Mouse (Mus musculus) hindbrain, embryonic 14.5 days (tissue): ENCODE data around the gene Bcl2. TPM values are rescaled to one million over a fixed set of nuclear protein-coding genes. Genes with fewer than 3 reads are reported as not detected.

ENCODE experiments used
- ATAC-seq: fragments of 200-750 bp; cut with Nextera tagmentation; 2 replicates; pipeline ENCODE4 v1.8.0; 2017; ENCODE audit warnings: moderate number of reproducible peaks, mild to moderate bottlenecking, moderate TSS enrichment, moderate library complexity; ENCODE audit not compliant: low FRiP score
- DNase-seq: peaks from one replicate; pipeline ENCODE4 v3.0.0-alpha.2; 2015; ENCODE audit warnings: low spot score
- H3K27ac ChIP-seq: fragments of 300-500 bp; sonication (generic); 2 replicates; pipeline ENCODE4 v1.5.1; 2014; ENCODE audit warnings: mild to moderate bottlenecking, moderate library complexity
- H3K27me3 ChIP-seq: fragments of 300-500 bp; sonication (generic); 2 replicates; pipeline ENCODE4 v1.6.1; 2014; ENCODE audit warnings: mild to moderate bottlenecking, low read length, mixed read lengths; ENCODE audit not compliant: control insufficient read depth, insufficient read depth
- H3K36me3 ChIP-seq: fragments of 300-500 bp; sonication (generic); replicated peaks from 2 replicates; pipeline ENCODE4 v1.6.1; 2014; ENCODE audit not compliant: control insufficient read depth, insufficient read depth
- H3K4me1 ChIP-seq: fragments of 300-500 bp; sonication (generic); replicated peaks from 2 replicates; pipeline ENCODE4 v1.6.1; 2014; ENCODE audit warnings: antibody characterized with exemption, low read length, mixed read lengths; ENCODE audit not compliant: control insufficient read depth, insufficient read depth
- H3K4me2 ChIP-seq: fragments of 300-500 bp; sonication (generic); replicated peaks from 2 replicates; pipeline ENCODE4 v1.6.1; 2014; ENCODE audit warnings: mild to moderate bottlenecking, moderate library complexity
- H3K4me3 ChIP-seq: fragments of 300-500 bp; sonication (generic); replicated peaks from 2 replicates; pipeline ENCODE4 v1.5.1; 2014; ENCODE audit warnings: mild to moderate bottlenecking, low read length
- H3K9ac ChIP-seq: fragments of 300-500 bp; sonication (generic); 2 replicates; pipeline ENCODE4 v1.6.1; 2014
- H3K9me3 ChIP-seq: fragments of 300-500 bp; sonication (generic); 2 replicates; pipeline ENCODE4 v1.6.1; 2016; ENCODE audit warnings: low read length; ENCODE audit not compliant: control insufficient read depth
- WGBS: fragments of 180-500 bp; shearing (Covaris S2); extraction: QIAGEN DNeasy Blood & Tissue Kit; methylation state at CpG from one replicate; pipeline ENCODE4 v1.1.7; 2014; 5-methylcytosine and 5-hydroxymethylcytosine counted together
- polyA plus RNA-seq: library from polyadenylated mRNA; unstranded; fragments of >200 nt; fragmentation: Nextera tagmentation; extraction: Ambion mirVana; gene quantifications from 2 replicates; pipeline ENCODE4 v1.2.1, GENCODE M21; 2014

Bcl2 gene
- polyA plus RNA-seq, 1 experiment from 2014 or later, result 11.9 TPM

DNA sequence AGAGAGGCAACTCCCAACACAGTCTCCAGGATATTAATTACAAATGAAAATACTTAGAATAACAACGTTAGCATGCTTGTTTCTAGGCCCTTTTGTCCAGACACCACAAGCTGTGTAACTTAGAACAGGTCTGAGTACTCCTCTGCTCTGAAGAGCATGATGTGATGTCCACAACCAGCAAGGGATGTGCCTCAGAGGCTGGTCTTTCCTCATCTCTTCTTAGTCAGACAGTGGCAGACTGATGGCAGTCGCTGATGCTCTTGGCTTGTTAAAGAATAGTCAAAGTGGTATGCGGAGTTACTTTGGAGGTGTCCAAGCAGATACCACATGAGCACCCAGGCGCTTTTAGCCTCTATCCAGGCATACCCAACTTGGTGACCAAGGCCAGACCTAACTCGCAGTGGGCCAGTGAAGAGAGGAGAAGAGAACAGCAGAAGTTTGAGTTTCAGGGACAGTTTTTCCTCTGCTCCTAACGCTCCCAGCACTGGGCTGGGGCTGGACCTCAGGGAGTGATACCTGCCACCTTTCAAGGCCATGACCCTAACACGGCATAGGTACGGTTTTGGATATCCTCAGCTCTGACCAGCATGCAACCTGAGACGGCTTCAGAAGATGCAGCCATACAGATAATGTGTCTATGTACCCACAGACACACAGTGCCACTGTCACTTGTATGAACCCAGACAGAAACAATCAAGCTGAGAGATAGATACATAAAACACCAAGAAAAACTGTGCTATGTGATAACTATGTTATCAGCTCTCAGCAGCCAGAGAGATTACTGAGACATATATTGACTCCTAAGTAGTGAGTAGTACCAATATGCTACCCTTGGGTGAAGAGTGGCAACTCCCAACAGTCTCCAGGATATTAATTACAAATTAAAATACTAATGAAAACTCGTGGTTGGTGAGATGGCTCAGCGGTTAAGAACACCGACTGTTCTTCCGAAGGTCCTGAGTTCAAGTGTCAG lies 1.3 kb upstream of the Bcl2 start:
- Histone ChIP-seq H3K9ac (0 out of 2 replicates have a peak overlapping the region, but pooled peaks have one; percentile 81), H3K4me1 (peaks cover 22% of the 10 kb centered on the region)

DNA sequence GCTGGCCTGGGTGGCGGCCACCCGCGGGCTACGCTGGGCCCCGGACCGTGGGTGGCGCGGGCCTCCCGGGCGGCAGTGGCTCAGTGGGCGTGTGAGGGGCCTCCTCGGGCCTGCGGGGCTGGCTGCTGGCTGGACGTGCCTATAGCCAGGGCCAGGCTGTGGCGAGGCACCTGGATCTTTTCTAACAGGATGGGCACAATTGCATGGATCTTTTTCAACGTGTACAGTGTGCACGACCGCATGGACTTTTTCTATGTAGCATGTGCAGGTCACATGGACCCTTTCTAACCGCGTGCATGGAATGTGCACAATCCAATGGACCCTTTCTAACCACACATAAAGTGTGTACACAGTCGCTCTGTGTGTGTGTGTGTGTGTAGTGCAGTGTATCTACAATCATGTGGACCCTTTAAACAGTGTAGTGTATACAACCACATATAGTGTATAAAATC lies 482 bp upstream of the Bcl2 start:
- H3K27ac ChIP-seq, result peak overlapping the region; percentile 87
- peaks cover 28% of the 10 kb centered on the region for H3K4me1 ChIP-seq
- ATAC-seq, result peak; percentile 66
- WGBS, result 4% methylated on average over 20 of the region's 21 CpGs
- no peaks in the 10 kb centered on the region for H3K36me3 ChIP-seq
- peak; percentile 61 for DNase-seq
- peak overlapping the region; percentile 81 for H3K9ac ChIP-seq
- no peaks in the 10 kb centered on the region for H3K9me3 ChIP-seq
- H3K4me3 ChIP-seq, result peak overlapping the region; percentile 66
- H3K27me3 ChIP-seq, result no peaks in the 10 kb centered on the region
- H3K4me2 ChIP-seq, result peak overlapping the region; percentile 91

More for the DNA sequence above, 1.3 kb upstream of the Bcl2 start:
- Histone ChIP-seq H3K27ac (peak overlapping the region; percentile 87; the same call in 1 of the 2 replicates), H3K4me2 (peak overlapping the region; percentile 91), H3K27me3 (no peaks in the 10 kb centered on the region), H3K36me3 (no peaks in the 10 kb centered on the region), H3K4me3 (peak overlapping the region; percentile 66; the same call in 1 of the 2 replicates), H3K9me3 (no peaks in the 10 kb centered on the region)
- DNase-seq (no peak), ATAC-seq (no peak)
- WGBS, result 89% methylated on average over 13 of the region's 13 CpGs

DNA sequence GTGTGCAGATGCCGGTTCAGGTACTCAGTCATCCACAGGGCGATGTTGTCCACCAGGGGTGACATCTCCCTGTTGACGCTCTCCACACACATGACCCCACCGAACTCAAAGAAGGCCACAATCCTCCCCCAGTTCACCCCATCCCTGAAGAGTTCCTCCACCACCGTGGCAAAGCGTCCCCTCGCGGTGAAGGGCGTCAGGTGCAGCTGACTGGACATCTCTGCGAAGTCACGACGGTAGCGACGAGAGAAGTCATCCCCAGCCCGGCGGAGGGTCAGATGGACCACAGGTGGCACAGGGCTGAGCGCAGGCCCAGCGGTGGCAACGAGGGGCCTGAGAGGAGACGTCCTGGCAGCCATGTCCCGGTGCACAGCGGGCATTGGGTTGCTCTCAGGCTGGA lies 1.7 kb downstream of the Bcl2 start:
- Histone ChIP-seq H3K27me3 (no peaks in the 10 kb centered on the region), H3K27ac (no peak overlapping the region), H3K9ac (peak overlapping the region; percentile 81), H3K36me3 (no peaks in the 10 kb centered on the region), H3K9me3 (no peaks in the 10 kb centered on the region), H3K4me3 (peak overlapping the region; percentile 66), H3K4me1 (peaks cover 28% of the 10 kb centered on the region), H3K4me2 (peak overlapping the region; percentile 91)
- WGBS, result 8% methylated on average over 22 of the region's 22 CpGs
- ATAC-seq (no peak), DNase-seq (peak; percentile 54)

DNA sequence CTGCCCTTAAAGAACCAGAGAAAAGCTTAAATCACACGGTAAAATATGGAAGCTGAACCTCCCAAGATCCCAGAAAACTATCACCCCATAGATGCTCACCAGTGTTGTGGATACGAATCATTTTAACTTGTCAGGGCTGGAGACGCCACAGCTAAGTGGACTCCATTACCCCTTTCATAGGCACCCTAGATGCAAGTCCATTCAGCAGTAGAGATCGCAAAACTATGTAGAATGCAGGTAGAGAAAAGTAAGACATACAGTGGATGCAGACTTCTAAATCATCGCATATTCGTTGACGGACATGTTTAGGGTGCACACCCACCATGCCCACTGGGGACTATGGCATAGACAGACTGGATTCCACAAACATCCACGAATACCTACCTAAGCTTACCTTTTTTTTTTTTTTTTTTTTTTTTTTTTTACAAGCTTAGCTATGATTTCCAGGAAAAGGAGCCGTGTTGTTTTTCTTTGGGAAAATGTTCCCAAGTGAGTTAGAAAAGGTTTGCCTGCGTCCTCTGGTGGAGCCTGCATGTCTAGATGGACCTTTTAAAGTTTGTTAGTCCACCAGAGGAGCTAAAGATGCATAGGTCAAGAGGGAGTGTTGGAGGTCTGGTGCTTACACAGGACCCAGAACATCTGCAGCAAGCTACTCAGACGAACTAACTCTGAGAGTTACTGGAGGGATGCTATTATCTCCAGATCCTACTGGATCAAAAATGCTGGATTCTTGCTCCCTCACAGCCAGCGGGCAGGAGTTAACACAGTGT lies 2.5 kb downstream of the Bcl2 start:
- DNase-seq (no peak), ATAC-seq (no peak)
- H3K4me3 ChIP-seq, result peak overlapping the region; percentile 66
- no peaks in the 10 kb centered on the region for H3K27me3 ChIP-seq
- H3K27ac ChIP-seq, result no peak overlapping the region
- H3K4me1 ChIP-seq, result peaks cover 28% of the 10 kb centered on the region
- 62% methylated on average over 12 of the region's 12 CpGs for WGBS
- no peaks in the 10 kb centered on the region for H3K36me3 ChIP-seq
- peak overlapping the region; percentile 81 for H3K9ac ChIP-seq
- H3K9me3 ChIP-seq, result no peaks in the 10 kb centered on the region
- H3K4me2 ChIP-seq, result peak overlapping the region; percentile 91

DNA sequence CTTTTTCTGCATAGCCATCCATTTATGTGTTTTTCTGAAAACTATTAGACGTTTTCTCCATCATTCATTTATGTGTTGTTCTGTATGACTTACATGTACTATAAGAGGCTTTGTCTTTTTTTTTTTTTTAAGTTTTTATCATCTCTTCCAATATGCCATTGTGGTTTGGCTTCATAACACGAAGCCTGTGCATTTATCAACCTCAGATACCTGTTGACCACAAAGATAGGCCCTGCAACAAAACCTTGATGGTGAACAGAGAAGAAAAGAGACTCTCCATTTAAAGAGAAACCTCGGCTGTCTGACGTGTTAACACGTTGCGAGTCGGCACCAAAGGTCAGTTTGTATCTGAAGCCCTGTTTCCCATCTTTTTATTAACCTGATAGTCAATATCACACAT lies 3.9 kb downstream of the Bcl2 start:
- H3K9ac ChIP-seq, result no peak overlapping the region
- ATAC-seq, result no peak
- H3K36me3 ChIP-seq, result no peaks in the 10 kb centered on the region
- no peaks in the 10 kb centered on the region for H3K27me3 ChIP-seq
- 75% methylated on average over 7 of the region's 7 CpGs for WGBS
- no peak for DNase-seq
- H3K4me1 ChIP-seq, result peaks cover 28% of the 10 kb centered on the region
- H3K9me3 ChIP-seq, result no peaks in the 10 kb centered on the region
- H3K27ac ChIP-seq, result no peak overlapping the region
- H3K4me2 ChIP-seq, result peak overlapping the region; percentile 40
- H3K4me3 ChIP-seq, result peak overlapping the region; percentile 13

DNA sequence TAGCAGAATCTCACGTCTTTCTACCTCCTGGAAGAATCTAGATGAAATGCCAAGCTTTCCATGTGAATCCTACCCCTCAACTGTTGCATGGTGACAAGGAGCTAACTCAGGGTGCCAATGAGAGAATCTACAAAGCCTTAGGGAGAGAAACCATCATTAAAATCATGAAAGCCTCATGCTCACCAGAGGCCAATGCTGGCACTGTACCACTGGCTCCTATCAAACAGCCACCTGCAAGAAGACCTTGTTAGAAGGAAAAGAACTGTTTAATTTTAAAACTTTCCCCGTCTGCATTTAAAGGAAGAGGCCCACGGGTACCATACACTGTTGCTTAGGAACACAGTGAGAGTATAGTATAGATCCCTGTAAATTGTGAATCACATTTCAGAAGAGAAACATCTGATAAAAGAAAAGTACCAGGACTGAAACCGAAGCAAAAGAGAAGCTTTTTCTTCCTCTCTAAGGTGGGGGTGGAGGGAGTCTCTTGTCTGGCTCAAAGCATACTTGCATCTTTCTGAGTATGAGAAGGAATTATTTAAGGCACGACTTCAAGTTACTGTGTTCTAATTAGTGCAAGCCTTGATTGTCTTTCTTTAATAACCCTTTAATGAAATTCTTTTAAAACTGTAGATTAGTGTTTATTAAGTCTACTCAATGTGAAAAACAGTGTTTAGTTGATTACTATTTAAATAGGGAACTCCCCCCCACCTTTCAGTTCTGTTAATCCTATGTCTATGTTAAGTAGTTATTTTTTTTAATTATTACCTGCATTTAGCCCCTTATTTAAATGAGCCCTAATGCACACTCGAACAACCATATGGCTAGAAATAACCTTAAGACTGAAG lies 6.8 kb downstream of the Bcl2 start:
- ATAC-seq, result no peak
- no peak overlapping the region for H3K4me2 ChIP-seq
- H3K4me3 ChIP-seq, result no peak overlapping the region
- 77% methylated on average over 6 of the region's 6 CpGs for WGBS
- no peak overlapping the region for H3K9ac ChIP-seq
- H3K4me1 ChIP-seq, result peaks cover 25% of the 10 kb centered on the region
- no peaks in the 10 kb centered on the region for H3K27me3 ChIP-seq
- no peak overlapping the region for H3K27ac ChIP-seq
- H3K36me3 ChIP-seq, result no peaks in the 10 kb centered on the region
- no peak for DNase-seq
- no peaks in the 10 kb centered on the region for H3K9me3 ChIP-seq

DNA sequence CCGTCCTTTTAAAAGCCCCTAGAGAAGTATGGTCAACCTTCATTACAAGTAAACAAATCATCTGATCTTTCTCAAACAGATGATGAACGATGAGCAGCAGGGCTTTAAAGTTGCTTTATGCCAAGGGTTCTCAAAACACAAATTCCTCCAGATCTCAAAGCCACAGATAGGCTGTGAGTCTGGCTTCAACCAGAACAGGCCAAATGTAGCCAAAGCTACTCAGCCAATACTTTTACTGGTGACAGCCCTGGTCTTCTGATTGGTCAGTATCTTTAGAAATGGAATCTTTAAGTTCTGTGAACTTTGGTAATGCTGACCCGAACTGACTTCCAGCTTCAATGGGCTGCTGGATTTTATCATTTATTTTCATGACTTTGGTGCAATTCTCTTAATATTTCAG lies 10.9 kb downstream of the Bcl2 start:
- WGBS, result 64% methylated on average over 3 of the region's 3 CpGs
- Histone ChIP-seq H3K9ac (no peak overlapping the region), H3K27ac (no peak overlapping the region; the same call in 1 of the 2 replicates), H3K9me3 (no peaks in the 10 kb centered on the region), H3K36me3 (no peaks in the 10 kb centered on the region), H3K4me3 (no peak overlapping the region), H3K27me3 (no peaks in the 10 kb centered on the region), H3K4me2 (no peak overlapping the region), H3K4me1 (peaks cover 6% of the 10 kb centered on the region; the same call in 1 of the 2 replicates)
- peak; percentile 9; the same call in 1 of the 2 replicates for ATAC-seq
- DNase-seq, result no peak

DNA sequence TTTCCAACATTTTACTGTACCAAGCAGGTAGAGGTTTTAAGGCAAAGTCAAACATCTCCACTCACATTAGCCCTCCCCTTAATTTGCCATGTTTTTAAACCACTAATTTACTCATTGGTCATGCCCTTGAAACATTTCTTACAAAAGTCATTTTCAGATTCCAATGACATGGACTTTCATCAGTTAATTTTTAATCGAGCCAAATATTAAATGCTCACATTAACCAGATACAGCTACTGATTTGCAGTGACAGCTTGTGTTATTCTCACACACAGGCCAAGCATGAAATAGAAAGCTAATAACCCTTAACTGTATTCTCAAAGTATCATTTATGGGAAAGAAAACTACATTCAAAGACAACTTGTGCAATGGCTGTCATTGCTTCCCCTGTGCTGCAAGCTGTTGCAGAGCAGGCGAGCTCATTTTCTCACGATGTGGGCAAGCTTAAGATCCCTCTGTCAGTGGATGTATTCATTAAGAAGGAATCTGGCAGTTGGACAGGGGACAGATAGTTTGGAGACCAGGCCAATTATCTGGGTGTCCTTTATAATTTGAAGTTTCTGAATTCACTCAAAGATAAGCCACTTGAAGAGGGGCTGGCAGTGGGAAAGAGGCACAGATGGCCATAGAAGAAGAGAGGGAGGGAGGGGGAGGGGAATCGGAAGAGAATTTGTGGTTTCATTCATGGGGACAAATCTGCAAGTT lies 11.5 kb downstream of the Bcl2 start:
- WGBS, result 50% methylated on average over 4 of the region's 4 CpGs
- Histone ChIP-seq H3K9ac (no peak overlapping the region), H3K4me3 (no peak overlapping the region), H3K27me3 (no peaks in the 10 kb centered on the region), H3K36me3 (no peaks in the 10 kb centered on the region), H3K4me2 (no peak overlapping the region), H3K9me3 (no peaks in the 10 kb centered on the region), H3K27ac (no peak overlapping the region), H3K4me1 (peaks cover 6% of the 10 kb centered on the region; the same call in 1 of the 2 replicates)
- peak; percentile 45 for DNase-seq
- ATAC-seq, result peak; percentile 73
